Mouse (Mus musculus) yolk sac, embryonic 10.5 days (tissue): ENCODE measurements around the gene Gm9887.

Experiments used
- DNase-seq: peaks from one replicate; pipeline ENCODE4 v3.0.0-alpha.2; 2017; ENCODE audit warnings: low spot score

The Gm9887 gene

GRCm38 (mm10) chr12:69371854-69372671, at the start of gene Gm9887, which contains the start of gene Arf6:
Gene Gm9887, minus strand, starts transcription at chr12:69372458.
Gene Arf6, plus strand, starts transcription at chr12:69372150.
- peak; percentile 97 for DNase-seq

DNA sequence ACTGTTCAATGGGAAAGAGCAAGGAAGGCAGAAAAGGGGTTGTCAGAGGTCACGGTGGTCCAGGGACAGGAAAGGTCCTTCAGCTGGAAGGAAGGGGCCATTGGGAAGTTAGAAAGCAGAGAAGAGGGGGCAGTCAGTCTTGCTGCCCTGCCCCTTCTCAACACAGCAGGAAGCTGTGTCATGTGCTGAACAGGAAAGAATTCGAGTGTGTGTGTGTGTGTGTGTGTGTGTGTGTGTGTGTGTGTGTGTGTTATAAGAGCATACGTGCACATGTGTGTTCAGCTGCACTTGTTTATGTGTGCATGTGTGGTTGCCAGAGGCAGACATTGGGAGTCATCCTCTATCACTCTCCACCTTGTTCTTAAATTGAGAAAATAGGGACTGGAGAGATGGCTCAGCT, 48.5 kb upstream of the Gm9887 start:
- DNase-seq: no peak

GRCm38 (mm10) chr12:69419606-69420005, 47.3 kb upstream of the Gm9887 start:
- DNase-seq: no peak

- DNase-seq: no peak
These were observed 46.9 kb upstream of the Gm9887 start for GRCm38 (mm10) chr12:69419017-69419605.

GRCm38 (mm10) chr12:69418606-69419005, 46.3 kb upstream of the Gm9887 start:
- no peak for DNase-seq

GRCm38 (mm10) chr12:69417701-69418291, 45.5 kb upstream of the Gm9887 start:
- no peak for DNase-seq

GRCm38 (mm10) chr12:69416793-69417192, 44.5 kb upstream of the Gm9887 start:
- DNase-seq: peak; percentile 59

DNA sequence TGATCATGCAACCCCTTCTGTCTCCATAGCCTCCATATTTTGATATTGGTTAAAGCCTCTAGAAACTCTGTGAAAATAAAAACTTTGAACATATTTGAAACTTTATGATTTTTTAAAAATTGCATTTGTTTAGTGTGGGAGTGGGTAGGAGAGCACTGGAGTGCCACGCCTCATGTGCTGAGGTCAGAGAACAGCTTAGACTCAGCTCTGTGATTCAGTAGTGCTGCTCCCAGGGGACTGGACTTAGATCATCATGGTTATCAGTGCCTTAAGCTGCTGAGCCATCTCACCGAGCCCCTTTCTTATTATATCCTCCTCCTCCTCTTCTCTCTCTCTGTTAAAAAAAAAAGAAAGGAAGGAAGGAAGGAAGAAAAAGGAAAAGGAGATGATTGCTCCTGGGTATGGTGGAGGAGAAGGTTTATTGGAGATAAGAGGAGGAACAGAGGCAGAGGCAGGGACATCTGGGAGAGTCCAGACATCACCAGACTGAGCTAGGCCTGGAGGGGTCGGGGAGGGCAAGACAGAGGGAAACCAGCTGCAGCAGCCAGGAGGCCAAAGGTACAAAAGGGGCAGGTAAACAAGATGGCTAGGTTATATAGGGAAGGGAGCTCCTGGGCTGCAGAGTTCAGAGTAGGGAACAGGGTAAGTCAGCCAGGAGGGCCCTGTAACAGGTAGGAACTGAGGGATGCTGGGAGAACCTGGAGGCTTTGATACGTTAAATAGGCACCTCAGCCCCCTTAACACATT, 42.7 kb upstream of the Gm9887 start:
- DNase-seq: peak; percentile 81

GRCm38 (mm10) chr12:69413303-69413702, 41.0 kb upstream of the Gm9887 start:
- DNase-seq: no peak

DNA sequence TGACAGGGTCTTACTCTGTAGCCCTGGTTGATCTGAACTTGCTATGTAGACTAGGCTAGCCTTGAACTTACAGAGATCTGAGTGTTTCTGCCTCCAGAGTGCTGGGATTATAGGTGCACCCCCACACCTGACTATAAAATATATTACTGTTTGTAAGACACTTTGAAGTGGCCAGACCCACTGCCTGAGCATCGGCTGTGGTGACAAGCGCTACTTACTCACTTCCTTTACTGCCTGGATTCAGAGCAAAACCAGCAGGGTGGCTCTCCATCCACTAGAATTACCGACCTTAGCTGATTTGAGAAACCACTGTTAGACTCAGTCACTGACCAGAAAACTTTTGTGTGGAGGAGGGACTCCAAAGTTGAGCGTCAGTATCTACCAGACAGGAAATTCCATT, 39.7 kb upstream of the Gm9887 start:
- no peak for DNase-seq

DNA sequence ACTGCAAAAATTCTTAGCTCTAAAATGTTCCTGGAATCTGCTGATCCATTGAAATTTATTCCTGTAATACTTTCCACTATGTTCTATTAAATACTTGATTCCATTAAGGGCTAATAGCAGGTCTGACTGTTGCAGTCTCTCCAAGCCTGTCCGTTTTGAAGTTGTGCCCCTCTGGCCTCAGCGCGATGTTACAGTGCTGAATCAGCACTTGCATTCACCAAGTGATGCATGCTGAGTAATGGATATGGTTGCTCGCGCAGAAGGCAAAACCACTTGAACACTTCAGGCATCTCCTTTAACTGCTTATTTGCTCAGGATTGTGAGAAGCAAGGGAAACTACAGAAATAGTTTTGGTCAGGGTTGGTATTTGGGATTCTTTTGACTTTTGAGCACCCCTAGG, 38.5 kb upstream of the Gm9887 start:
- no peak for DNase-seq

DNA sequence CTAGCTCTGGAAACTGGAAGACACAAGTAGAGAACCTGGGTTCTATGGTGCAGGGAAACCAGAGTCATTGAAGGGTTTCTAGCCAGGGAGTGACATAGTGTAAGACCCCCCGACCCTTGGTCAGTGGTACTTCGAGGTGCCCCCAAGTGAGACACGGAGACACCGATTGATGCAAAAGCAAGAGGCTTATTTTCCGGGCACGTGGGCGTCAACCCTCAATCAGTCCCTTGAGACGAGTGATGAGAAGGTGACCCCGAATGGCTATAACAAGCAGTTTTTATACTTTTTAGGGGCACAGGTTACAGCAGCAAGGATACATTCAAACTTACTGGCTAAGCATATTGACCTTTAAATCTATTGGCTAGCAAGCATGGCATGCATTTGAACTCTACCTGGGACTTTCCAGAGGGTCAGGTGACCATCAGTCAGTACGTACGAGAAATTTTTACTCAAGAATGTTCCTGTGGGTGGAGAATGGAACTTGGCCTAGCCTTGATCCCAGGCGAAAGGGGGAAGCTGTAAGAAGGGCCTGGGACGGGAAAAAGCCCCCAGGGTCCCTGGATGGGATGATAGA, 30.4 kb upstream of the Gm9887 start:
- DNase-seq: no peak

- no peak for DNase-seq
These were observed 29.8 kb upstream of the Gm9887 start for GRCm38 (mm10) chr12:69402100-69402499.

GRCm38 (mm10) chr12:69400871-69401286, 28.6 kb upstream of the Gm9887 start:
- DNase-seq: no peak

- DNase-seq: no peak
These were observed 28.1 kb upstream of the Gm9887 start for GRCm38 (mm10) chr12:69400367-69400766.

DNA sequence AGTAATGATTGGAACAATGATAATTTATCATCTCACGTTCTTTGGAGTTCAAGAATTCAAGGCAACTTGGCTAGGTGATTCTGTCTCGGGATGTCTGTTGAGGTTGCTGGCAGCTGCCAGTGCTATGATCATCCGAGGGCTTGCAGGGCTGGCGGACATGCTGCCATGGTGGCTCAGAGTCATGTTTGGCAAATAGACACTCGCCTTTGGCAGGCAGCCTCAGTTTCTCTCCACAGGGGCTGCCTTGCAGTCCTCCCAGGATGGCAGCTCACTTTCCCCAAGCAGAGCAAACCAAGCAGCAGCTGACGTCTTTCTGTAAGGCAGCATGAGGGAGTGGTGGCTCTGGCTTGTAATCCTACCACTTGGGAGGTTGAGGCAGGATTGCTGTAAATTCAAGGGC, 22.2 kb upstream of the Gm9887 start:
- DNase-seq: no peak

- no peak for DNase-seq
These were observed 20.8 kb upstream of the Gm9887 start for GRCm38 (mm10) chr12:69393076-69393475.

- DNase-seq: no peak
These were observed 17.9 kb upstream of the Gm9887 start for GRCm38 (mm10) chr12:69390000-69390698.

- no peak for DNase-seq
These were observed 17.1 kb upstream of the Gm9887 start for GRCm38 (mm10) chr12:69389273-69389938.

DNA sequence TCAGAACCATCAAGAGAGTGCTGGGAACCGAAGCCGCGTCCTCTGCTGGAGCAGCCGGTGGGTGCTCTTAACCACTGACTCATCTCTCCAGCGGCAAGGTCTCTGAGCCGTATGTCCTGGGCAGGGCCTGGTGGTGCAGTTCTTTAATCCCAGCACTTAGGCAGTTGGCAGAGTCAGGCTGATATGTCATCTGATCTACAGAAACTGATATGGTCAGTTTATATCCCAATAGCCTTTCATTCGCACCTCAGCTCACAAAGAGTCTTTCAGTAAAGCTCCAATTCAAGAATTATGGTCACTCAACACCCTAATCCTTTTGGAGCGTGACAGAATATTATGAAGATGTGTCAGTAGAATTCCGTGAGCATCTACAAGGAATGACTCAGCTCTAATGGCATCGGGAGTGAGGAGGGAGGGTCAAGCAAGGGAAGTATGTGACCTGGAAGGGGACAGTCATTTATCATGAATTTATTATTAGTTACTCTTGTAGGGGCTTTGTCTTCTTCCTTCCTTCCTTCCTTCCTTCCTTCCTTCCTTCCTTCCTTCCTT, 16.1 kb upstream of the Gm9887 start:
- DNase-seq: no peak
